Mouse (Mus musculus) cerebellum, adult 8-10 months (tissue): ENCODE measurements around the gene Atp5c1.

Source experiments
- DNase-seq: peaks from one replicate; pipeline ENCODE4 v3.0.0; 2022

Atp5c1 gene

DNA sequence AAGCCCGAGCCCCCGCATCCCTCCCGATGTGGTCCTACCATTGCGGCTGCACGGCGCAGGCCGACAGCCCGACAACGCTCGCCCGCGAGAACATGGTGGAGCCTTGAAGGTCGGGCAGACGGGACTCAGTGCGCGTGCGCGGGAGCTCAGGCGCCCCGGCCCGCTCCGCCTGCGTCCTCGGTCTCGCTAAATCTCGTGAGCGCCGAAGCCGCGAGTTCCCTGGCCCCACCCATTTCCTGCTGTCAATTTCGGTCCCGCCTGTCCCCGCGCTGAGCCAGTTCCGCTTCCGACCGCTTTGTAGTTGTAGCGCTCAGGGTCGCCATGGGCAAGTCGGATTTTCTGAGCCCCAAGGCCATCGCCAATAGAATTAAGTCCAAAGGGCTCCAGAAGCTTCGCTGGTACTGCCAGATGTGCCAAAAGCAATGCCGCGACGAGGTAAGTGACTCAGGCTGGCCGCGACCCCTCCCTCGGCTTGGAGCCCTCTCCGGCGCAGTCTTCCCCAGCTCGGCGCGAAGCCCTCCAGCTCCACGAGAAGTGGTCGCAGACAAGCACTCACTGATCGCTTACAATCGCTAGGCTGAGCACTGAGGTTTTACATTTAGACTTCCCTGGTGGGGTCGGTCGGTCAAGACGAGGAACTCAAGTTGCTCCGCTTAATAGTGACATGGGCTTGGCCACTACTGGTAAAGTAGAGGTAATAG lies at the start of gene Atp5c1, which contains the start of gene Kin:
TSS of gene Atp5c1 (minus strand) at position 201 of the 701 bp plus-strand sequence.
TSS of gene Kin (plus strand) at position 284 of the 701 bp plus-strand sequence.
- peak; percentile 96 for DNase-seq

DNA sequence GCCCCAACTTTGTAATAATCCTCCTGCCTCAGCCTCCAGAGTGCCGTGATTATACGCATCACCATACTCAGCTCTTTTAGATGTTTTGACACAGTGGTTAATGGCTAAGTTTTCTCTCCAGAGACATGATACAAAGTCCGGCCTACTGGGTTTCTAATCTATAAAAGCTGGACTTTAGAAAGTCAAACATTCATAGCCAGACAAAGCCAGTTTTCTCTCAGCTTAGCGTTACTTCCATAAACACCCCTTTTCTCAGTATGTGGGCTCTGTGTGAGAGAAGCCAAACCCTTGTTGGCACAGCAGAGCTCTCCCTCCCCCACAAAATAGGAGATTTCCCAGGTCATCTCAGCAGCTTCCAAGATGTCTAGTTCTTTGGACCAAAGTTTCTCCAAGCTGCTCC lies 48.3 kb upstream of the Atp5c1 start:
- no peak for DNase-seq

DNA sequence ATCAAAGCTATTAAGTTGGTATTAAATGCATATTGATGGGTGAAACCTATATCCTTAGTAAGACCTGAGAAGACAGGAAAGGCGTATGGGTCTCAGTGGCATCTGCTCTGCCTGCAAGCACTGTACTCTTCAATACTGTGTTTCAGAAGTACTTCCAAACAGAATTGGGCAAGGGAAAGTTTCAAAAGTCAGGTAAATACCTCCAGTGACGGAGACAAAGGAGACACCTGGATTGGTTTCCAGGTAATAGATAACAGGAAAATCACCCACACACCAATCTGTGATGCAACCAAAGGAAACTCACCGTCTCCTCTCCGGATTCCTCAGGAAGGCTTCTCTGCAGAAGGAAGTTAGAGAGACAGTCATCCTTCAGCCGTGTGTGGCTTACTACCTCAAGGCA lies 47.2 kb upstream of the Atp5c1 start:
- DNase-seq, result no peak

DNA sequence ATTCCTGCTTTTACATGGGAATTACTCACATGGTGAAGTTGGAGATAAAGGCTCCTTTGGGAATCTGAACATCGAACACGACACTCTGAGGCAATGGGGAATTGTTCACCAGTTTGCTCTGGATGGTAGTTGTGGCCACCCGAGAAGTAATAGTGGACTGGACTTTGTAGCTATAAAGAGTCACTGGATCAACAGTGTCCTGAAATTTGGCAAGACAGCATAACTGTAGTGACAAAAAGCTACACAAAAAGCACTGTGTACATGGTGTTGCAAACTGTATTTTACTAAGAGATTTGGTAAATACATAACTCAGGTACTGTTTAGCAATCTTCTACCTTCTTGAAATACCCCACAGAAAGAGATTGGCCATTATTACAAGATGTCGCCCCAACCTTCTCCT lies 45.8 kb upstream of the Atp5c1 start:
- DNase-seq, result no peak

DNA sequence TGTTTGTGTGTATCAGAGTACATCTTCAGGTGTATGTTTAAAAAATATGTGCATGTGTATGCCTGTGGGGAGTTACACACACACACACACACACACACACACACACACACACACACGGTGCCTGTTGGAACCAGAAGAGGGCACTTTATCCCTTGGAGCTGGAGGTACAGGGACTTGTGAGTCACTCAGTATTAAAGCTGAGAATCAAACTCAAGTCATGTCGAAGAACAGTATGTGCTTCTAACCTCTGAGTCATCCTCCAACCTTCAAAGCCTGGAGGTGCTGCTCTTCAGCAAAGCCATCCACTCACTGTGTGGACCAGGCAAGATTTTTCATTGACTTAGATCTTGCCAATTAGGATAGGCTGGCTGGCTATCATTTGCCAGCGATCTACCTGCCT lies 41.5 kb upstream of the Atp5c1 start:
- DNase-seq, result no peak

DNA sequence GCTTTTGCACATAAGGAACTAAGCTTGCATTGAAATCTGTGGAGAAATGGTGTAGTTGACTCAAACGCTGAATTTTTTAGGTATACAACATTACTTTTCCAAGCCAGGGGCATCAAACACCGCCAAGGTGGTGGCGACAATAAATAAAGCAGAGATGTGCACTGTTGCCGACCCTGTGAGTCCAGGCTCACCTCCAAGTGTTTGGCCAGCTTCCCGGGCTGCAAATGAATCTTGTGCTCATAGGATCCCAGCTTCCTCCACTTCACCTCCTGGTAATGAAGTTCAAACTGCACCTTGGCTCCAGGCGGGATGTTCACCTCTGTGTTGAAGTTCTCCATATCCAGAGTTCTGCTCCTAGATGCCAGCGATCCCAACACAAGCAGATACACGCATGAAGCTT lies 39.0 kb upstream of the Atp5c1 start:
- no peak for DNase-seq

DNA sequence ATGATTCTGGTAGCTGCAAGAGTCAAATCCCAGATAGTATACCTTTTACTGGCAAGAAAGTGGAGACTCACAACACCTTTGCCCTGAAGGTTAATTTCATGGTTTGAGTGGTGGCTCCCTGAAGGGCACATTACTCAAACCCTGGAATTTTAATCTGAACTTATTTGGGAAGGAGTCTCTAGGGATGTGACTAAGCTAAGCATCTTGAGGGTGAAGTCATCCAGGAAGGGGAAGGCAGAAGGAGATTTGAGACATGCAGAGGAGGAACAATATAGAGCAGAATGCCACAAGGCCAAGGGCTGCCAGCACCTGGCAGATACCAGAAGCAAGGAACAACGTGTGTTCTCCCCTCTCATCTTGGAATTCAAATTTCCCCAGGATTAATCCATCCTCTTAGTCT lies 38.4 kb upstream of the Atp5c1 start:
- no peak for DNase-seq

DNA sequence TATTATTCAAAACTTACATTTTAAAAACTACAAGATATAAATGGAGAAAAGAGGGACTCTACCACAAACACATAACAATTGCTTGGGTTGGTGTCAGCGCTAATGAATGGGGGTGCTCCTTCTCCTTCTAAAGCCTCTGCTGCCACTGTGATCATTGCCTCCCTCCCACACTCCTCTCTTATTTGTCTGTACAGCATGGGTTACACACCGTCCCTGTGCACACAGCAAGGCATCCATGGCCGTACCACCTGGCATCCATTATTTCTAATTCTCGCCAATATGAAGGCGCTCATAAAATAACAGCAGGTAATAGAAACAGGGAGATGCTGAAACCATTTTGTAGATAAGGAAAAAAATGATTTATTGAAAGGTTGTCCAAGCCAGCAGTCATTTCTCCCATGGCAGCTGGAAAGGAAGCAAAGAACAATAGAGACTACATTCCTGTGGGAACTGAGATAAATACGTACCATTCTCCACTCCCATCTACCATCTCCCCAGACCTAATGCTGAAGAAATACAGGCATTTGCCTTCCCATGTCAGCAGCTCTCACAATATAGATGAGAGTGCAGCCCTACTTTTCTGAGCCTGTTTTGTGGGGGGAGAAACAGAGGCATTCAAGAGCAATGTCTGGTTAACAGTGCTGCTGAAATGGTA lies 28.4 kb upstream of the Atp5c1 start:
- no peak for DNase-seq

DNA sequence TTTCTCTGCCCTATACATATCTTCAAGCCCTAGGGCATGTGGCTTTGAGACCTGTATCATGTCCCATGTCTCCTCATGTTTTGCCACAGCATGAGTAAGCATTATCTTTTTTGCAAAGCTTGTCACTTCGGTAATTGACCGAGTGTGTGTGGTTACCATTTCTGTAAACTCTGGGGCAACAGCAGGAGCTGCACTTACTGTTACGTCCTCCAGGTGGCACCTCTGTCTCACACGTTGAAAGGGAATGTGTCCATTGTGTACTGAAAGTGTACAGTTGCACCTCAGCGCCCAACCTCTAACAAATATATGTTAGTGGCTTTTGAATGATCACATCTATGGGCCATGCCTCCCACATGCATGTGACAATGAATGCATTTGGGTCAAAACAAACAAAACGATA lies 20.9 kb upstream of the Atp5c1 start:
- no peak for DNase-seq

DNA sequence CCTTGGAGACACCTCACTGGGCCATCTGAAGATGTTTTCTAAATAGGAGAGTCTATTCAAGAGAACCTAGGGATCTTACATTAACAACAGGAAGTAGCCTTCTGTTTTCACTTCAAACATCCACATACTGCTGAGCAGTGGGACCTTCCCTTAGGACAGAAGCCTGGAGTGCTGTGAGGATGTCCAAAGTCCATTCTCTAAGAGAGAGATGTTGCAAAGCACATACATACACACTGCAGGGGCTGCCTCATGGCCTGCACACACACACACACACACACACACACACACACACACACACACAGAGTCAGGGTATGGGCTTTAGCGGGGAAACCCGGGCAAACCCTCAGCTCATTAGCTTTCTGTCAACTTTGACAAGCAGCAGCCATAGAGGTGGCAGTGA lies 20.2 kb upstream of the Atp5c1 start:
- no peak for DNase-seq

DNA sequence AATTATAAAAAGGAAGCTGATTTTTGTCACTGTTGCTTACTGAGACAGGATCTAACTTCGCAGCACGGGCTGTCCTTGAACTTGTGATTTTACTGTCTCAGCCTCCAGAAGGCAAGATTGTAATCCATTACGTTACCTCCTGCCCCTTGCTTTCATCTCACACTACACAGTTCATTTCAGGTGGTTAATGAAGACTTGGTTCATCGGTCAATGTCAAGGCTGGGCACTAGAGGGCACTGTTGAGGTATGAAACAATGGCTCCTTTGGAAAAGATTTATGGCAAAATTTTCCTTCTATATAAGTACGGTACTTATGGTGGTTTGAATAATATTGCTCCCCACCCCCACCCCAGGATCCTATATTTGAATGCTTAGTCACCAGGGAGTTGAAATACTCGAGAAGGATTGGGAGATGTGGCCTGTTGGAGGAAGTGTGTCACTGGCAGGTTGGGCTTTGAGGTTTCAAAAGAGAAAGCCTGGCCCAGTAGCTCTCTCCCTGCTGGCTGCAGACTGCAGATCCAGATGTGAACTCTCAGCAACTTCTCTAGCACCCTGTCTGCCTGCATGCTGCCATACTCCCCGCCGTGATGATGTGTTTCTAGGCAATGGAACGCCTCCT lies 18.4 kb upstream of the Atp5c1 start:
- DNase-seq, result peak; percentile 37

DNA sequence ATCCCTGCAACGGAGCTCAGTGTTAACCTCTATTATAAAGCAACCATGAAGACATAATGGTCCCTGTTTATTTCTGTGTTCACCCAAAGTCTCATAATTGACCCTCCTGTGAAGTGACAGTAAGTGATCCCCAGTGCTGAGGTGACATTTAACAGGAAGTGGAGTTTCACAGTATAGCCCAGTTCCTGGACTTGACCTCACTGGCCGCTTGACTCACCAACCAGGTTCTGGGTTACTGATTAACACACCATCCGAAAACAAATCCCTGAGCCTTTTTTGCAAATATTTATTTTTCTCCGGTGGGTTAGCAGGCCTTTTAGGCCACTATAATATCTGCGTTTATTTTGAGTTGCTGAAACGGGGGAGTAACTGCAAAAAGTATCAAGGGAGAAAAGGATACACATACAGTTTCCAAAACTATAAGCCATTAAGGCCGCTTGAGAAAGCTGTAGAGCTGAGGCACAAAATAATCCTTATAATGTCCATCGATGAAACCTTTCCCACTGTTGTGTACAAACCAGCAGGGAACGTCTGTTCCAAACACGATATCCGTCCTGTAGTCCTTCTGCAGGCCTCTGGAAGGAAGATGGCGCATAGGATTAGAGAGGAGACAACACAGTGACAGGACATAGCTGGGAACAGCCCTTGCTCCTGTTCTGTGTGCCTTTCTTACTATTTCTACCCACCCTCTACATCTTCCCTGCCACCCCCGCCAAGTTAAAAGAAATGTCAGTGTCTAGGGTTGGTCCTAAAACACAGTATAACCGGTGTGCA lies 14.2 kb upstream of the Atp5c1 start:
- no peak for DNase-seq

DNA sequence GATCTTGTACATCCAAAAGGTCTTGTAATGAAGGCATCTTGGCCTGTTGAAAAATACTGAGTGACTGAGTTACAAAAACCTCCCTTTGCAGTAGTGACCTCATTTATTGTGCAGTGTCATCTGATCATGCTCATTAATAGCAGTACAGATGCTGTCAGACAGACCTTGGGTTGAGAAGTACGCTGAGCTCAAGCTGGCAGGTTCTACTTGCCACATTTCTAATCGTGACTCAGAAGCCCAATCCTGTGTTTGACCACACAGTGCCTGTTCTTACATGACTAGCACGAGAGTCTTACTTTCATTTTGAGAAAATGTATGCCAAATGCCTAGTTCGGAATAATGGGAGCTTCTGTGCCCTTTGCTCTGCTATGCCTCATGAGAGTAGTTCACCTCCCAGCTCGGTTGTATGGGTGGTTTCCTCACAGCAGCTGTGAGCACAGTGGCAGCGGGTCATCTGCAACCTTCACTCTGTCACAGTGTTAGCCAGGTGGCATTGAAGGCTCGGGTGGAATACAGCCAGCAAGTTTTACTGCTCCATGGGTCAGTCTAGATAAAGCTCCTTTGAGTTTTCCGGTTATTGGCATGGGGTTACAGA lies 7.0 kb upstream of the Atp5c1 start:
- DNase-seq, result no peak

DNA sequence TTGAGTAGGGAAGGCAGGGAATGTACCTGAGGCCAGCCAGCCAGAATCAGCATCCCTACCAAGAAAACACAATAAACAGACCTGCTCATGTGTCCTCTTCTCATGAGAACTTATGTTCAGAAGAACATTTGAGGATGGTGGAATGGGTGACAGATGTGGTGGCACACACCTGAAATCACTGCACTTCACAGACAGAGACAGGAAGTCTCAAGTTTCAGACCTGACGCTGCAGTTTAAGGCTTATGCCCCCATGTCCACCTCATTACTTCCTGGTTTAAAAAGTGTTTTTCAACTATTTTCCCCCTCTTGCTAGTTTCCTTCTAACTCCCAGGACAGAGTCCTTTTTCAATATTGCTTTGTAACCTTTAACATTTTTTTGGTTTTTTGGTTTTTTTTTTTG lies 2.4 kb upstream of the Atp5c1 start:
- DNase-seq, result no peak

DNA sequence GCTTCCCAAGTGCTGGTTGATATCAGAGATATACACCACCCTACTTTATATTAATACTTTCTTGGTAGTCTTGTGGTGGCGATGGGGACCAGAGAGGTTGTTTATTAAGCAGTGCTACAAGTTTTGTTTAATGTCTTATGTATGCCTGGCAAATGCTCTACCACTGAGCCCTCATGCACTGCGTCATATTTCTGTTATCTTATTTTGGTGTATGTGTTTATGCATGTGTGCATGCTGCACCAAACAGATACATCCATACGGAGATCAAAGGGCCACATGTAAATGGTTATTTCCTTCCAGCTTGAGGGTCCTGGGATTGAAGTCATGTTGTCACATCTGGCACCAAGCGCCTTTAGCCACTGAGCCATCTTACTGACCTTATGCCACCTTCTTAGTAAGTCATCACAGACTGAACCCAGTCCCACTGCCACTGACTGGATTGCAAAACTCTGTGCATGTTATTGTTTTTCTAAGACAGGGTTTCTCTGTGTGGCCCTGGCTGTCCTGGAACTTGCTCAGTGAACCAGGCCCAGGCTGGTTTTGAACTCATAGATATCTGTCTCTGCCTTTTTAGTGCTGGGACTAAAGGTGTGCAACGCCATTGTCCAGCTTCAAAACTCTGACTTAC lies 1.3 kb upstream of the Atp5c1 start:
- no peak for DNase-seq

DNA sequence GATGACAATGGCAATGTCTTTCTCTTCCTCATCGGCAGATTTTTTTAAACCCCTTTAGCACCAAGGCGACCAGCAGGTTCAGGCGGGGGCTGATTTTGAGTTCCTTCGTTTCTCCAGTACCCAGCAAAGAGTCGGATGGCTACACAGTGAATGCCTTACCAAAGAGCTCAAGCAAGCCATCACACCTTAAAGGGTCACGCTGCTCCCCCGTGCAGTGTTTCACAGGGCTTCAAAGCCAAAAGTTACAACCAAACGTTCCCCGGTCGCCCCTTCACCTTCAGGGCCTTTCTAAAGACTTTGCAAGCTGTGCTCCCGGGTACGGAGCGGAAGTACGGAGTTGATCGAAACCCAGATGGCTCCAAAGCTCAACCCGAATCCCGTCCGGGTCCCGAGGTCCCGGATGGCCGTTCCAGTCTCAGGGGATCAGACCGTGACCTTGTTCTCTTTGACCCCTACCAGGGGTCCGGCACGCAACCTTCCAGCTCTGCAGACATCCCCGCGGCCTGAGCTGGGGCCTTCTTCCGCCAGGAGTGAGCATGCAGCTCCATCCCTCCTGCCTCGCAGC lies 483 bp downstream of the Atp5c1 start:
- DNase-seq, result no peak

DNA sequence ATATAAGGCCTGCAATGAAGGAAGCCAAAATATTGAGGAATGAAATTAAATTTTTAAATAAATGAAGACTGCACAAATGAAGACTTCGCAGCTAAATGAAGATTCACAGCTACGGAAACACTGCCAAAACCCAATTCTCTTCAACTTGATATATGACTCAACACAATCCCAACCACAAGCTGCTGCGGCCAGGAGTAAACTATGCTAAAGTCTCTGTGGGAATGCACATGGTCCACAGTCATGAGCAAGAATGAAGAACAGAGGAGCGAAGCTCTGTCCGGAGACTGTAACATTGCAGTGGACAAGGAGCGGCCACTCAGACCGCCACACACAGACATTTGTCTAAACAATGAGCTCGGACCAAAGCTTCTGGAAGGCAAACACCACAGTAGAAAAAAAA lies 3.6 kb downstream of the Atp5c1 start:
- DNase-seq, result no peak

DNA sequence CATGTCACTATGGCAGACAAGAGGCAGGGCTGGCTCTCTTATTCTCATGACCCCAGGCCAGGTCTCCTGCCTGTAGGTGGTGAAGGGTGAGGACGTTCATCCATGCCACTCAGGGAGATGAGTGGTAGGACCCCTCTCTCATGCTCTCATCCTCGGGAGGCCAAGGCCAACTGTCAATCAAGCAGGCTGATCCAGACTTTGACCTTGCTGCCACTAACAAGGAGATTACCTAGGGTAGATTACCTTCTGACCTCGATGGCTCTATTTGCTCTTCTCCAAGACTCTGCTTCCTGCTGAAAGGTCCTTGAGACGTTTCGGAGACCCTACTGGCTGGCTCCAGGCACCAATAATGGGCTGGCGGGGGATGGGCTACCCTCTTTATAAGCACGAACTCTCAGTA lies 5.8 kb downstream of the Atp5c1 start:
- DNase-seq, result no peak

DNA sequence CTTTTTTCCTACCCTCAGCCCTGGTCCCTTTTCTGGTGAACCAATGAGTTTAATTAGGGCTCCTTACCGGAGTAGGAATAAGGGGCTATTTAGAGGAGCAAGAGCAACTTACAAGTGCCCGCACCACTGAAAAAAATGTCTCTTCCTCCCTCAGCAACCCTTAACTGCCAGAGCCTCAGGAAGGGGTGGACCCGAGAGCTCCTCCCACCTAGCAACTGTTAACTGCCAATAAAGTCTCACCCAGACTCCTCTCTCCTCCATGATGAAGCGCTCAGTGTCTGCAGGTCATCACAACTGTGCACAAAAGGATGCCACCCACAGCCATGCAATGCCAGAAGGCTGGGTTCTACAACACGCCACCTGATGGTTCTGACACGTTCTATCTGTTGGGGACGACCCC lies 8.6 kb downstream of the Atp5c1 start:
- no peak for DNase-seq

DNA sequence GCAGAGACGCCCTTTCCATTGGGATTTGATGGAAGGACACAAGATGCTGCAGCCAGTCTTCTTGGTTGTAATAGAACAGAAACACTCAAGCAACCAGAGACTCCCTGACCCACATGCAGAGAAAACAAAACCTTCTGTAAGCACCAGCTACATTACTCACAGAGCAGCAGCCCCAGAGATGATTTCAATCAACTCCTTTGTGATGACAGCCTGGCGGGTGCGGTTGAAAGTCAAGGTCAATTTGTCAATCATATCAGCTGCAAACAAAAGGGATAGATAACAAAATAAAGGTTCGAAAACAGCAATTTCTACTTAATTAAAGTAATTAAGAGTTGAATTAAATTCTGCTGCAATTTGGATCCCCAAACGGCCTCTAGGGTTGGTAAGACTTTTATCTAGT lies 21.5 kb downstream of the Atp5c1 start:
- DNase-seq, result no peak

DNA sequence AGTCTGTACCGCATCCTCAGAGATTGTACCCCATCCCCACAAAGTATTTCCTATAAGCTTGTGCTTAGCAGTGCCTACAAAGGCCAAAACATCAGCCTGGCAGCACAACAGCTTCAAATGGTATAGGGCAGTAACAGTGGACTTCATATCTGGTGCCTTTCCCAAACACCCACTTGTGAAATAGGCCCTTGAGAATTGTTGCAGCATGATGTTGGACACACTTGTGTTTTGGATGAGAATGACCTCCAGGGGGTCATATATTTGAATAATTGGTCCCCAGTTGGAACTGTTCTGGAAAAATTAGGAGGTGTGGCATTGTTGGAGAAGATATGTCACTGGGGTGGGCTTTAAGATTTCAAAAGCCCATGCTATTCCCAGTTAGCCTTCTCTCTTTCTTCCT lies 28.3 kb downstream of the Atp5c1 start:
- no peak for DNase-seq

DNA sequence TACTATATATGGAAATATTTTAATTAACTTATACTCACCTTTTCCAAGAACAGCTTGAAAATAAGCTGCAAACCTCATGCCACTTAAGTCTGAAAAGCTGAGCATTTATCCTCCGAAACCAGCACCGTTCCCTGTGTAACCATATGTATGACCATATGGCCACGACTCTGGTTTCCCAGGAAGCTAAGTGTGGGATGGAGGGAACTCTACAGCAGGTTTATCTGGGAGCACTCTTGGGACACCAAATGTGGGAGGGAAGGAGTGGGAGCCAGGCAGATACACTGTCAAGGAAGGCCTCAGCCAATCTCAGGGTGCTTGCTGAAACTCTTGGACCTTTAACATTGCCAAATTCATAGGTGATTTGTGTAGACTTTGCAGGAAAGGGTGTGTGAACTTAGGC lies 29.4 kb downstream of the Atp5c1 start:
- no peak for DNase-seq
